Mouse (Mus musculus): ENCODE results near the gene Hdac4. TPM values are rescaled to one million over a fixed set of nuclear protein-coding genes. Genes with fewer than 3 reads are reported as not detected.

Hdac4 gene
- polyA plus RNA-seq, 1 experiment = 21.2 TPM

- Histone ChIP-seq H3K4me3 (no peak overlapping the region), H3K27me3 (ENCODE audit: control insufficient read depth, insufficient read depth, insufficient read length) (no peaks in the 10 kb centered on the region), H3K79me2 (ENCODE audit: control insufficient read depth, insufficient read depth) (peaks cover 46% of the 10 kb centered on the region), H3ac (ENCODE audit: control insufficient read depth, insufficient read length) (no peak overlapping the region), H3K4me2 (ENCODE audit: low read depth) (no peak overlapping the region), H3K36me3 (ENCODE audit: control insufficient read depth, insufficient read depth) (no peaks in the 10 kb centered on the region)
- TF ChIP-seq USF1 (IDR thresholded peaks at IDR 0.05; ENCODE audit: low read depth) (no peak), CEBPB (IDR thresholded peaks at IDR 0.05; ENCODE audit: insufficient read depth, poor library complexity, severe bottlenecking) (no peak), MYOD1 (IDR thresholded peaks at IDR 0.05; ENCODE audit: control insufficient read depth in 1 of 3, insufficient read length in 2 of 3, low read depth in 2 of 3) (no peak), POLR2A (IDR thresholded peaks at IDR 0.05; ENCODE audit: insufficient read length, low read depth) (no peak), TCF3 (IDR thresholded peaks at IDR 0.05; ENCODE audit: insufficient read length, low read depth) (no peak), POLR2AphosphoS2 (IDR thresholded peaks at IDR 0.05; ENCODE audit: insufficient read length, low read depth) (no peak), TCF12 (IDR thresholded peaks at IDR 0.05; ENCODE audit: insufficient read depth, poor library complexity, severe bottlenecking) (no peak), REST (IDR thresholded peaks at IDR 0.05; ENCODE audit: insufficient read depth, insufficient read length) (no peak), E2F4 (IDR thresholded peaks at IDR 0.05; ENCODE audit: insufficient read depth) (no peak), SRF (IDR thresholded peaks at IDR 0.05; ENCODE audit: control insufficient read depth, insufficient read length, low read depth) (no peak), MYOG (IDR thresholded peaks at IDR 0.05; ENCODE audit: control insufficient read depth in 1 of 3, insufficient read depth in 1 of 3, insufficient read length in 2 of 3, low read depth in 2 of 3) (no peak), MAX (IDR thresholded peaks at IDR 0.05; ENCODE audit: low read depth) (no peak)
Measured at GRCm38 (mm10) chr1:92096991-92097525, 98.4 kb downstream of the Hdac4 start.

DNA sequence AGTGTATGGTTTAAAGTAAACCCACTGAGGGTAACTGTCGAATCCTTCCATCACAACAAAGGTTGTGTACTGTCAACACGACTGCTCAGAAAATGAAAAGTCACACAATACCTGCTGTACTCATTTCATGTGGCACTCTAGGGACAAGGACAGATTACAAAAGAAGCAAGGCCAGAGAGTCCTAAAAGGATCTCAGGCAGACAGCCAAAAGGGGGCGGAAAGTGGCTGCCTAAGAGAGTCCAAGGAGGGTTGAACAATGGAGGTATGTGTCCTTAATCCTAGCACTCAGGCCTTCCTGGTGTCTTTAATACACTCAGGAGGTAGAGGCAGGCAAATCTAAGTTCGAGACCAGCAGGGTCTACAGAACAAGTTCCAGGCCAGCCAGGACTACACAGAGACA, 103.2 kb downstream of the Hdac4 start:
- Histone ChIP-seq H3K4me2 (ENCODE audit: low read depth) (no peak overlapping the region), H3ac (ENCODE audit: control insufficient read depth, insufficient read length) (no peak overlapping the region), H3K36me3 (ENCODE audit: control insufficient read depth, insufficient read depth) (no peaks in the 10 kb centered on the region), H3K27me3 (ENCODE audit: control insufficient read depth, insufficient read depth, insufficient read length) (no peaks in the 10 kb centered on the region), H3K79me2 (ENCODE audit: control insufficient read depth, insufficient read depth) (peaks cover 53% of the 10 kb centered on the region), H3K4me3 (no peak overlapping the region)
- TF ChIP-seq POLR2A (IDR thresholded peaks at IDR 0.05; ENCODE audit: insufficient read length, low read depth) = no peak
- no peak for TF ChIP-seq CEBPB (IDR thresholded peaks at IDR 0.05; ENCODE audit: insufficient read depth, poor library complexity, severe bottlenecking)
- TF ChIP-seq SRF (IDR thresholded peaks at IDR 0.05; ENCODE audit: control insufficient read depth, insufficient read length, low read depth) = no peak
- TF ChIP-seq TCF12 (IDR thresholded peaks at IDR 0.05; ENCODE audit: insufficient read depth, poor library complexity, severe bottlenecking) = no peak
- TF ChIP-seq USF1 (IDR thresholded peaks at IDR 0.05; ENCODE audit: low read depth) = no peak
- no peak for TF ChIP-seq TCF3 (IDR thresholded peaks at IDR 0.05; ENCODE audit: insufficient read length, low read depth)
- no peak for TF ChIP-seq MAX (IDR thresholded peaks at IDR 0.05; ENCODE audit: low read depth)
- TF ChIP-seq MYOD1 (IDR thresholded peaks at IDR 0.05; ENCODE audit: control insufficient read depth in 1 of 3, insufficient read length in 2 of 3, low read depth in 2 of 3) = no peak
- TF ChIP-seq REST (IDR thresholded peaks at IDR 0.05; ENCODE audit: insufficient read depth, insufficient read length) = no peak
- TF ChIP-seq E2F4 (IDR thresholded peaks at IDR 0.05; ENCODE audit: insufficient read depth) = no peak
- no peak for TF ChIP-seq MYOG (IDR thresholded peaks at IDR 0.05; ENCODE audit: control insufficient read depth in 1 of 3, insufficient read depth in 1 of 3, insufficient read length in 2 of 3, low read depth in 2 of 3)
- TF ChIP-seq POLR2AphosphoS2 (IDR thresholded peaks at IDR 0.05; ENCODE audit: insufficient read length, low read depth) = no peak

DNA sequence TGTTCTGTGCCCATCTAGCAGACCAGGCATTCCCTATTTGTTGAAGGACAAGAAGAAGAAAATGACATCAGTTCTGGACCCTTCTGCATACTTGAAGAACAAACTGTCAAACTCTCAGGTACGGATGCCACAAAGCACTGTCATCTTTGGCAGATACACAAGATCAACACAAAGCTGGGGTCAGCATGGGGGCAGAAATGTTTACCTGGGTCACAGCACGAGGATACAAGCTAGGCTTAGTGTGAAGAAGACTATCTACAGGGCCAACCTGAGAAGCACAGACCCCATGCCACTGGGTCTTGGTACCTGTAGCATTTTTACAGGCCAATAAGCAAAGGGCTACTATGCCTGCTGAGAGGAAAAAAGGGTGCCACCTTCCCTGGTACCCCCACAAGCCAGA, 107.7 kb downstream of the Hdac4 start:
- H3K36me3 ChIP-seq (ENCODE audit: control insufficient read depth, insufficient read depth) = no peaks in the 10 kb centered on the region
- H3K4me3 ChIP-seq = no peak overlapping the region
- TF ChIP-seq SRF (IDR thresholded peaks at IDR 0.05; ENCODE audit: control insufficient read depth, insufficient read length, low read depth) (no peak), MYOG (IDR thresholded peaks at IDR 0.05; ENCODE audit: control insufficient read depth in 1 of 3, insufficient read depth in 1 of 3, insufficient read length in 2 of 3, low read depth in 2 of 3) (no peak), CEBPB (IDR thresholded peaks at IDR 0.05; ENCODE audit: insufficient read depth, poor library complexity, severe bottlenecking) (no peak), POLR2AphosphoS2 (IDR thresholded peaks at IDR 0.05; ENCODE audit: insufficient read length, low read depth) (no peak)

DNA sequence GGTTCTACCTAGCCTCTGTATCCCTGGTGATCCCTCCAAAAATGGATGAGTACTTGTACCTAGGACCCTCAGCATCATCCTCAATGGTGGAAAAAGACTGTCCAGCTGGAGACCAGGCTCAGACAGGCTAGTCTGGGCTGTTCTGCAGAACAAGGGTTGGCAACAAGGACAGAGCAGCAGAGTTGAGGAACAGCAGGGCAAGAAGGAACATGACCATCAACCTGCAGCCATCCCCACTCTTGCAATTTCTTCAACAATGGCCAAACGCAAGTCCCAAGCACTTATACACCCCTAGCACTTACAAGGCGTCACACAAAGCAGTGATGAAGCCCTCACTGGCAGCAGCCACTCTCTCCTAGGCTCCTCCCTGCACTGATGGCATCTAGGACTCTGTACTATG, 108.2 kb downstream of the Hdac4 start:
- TF ChIP-seq CEBPB (IDR thresholded peaks at IDR 0.05; ENCODE audit: insufficient read depth, poor library complexity, severe bottlenecking) (no peak), E2F4 (IDR thresholded peaks at IDR 0.05; ENCODE audit: insufficient read depth) (no peak), MYOG (IDR thresholded peaks at IDR 0.05; ENCODE audit: control insufficient read depth in 1 of 3, insufficient read depth in 1 of 3, insufficient read length in 2 of 3, low read depth in 2 of 3) (no peak), POLR2A (IDR thresholded peaks at IDR 0.05; ENCODE audit: insufficient read length, low read depth) (no peak), SRF (IDR thresholded peaks at IDR 0.05; ENCODE audit: control insufficient read depth, insufficient read length, low read depth) (no peak), REST (IDR thresholded peaks at IDR 0.05; ENCODE audit: insufficient read depth, insufficient read length) (no peak), MYOD1 (IDR thresholded peaks at IDR 0.05; ENCODE audit: control insufficient read depth in 1 of 3, insufficient read length in 2 of 3, low read depth in 2 of 3) (no peak), TCF12 (IDR thresholded peaks at IDR 0.05; ENCODE audit: insufficient read depth, poor library complexity, severe bottlenecking) (no peak), TCF3 (IDR thresholded peaks at IDR 0.05; ENCODE audit: insufficient read length, low read depth) (no peak)
- Histone ChIP-seq H3ac (ENCODE audit: control insufficient read depth, insufficient read length) (no peak overlapping the region), H3K4me3 (no peak overlapping the region), H3K27me3 (ENCODE audit: control insufficient read depth, insufficient read depth, insufficient read length) (no peaks in the 10 kb centered on the region), H3K79me2 (ENCODE audit: control insufficient read depth, insufficient read depth) (peaks cover 89% of the 10 kb centered on the region), H3K36me3 (ENCODE audit: control insufficient read depth, insufficient read depth) (no peaks in the 10 kb centered on the region), H3K4me2 (ENCODE audit: low read depth) (no peak overlapping the region)

More for the DNA sequence above, 107.7 kb downstream of the Hdac4 start:
- Histone ChIP-seq H3K4me2 (ENCODE audit: low read depth) (no peak overlapping the region), H3ac (ENCODE audit: control insufficient read depth, insufficient read length) (no peak overlapping the region), H3K79me2 (ENCODE audit: control insufficient read depth, insufficient read depth) (peaks cover 88% of the 10 kb centered on the region), H3K27me3 (ENCODE audit: control insufficient read depth, insufficient read depth, insufficient read length) (no peaks in the 10 kb centered on the region)

- H3K79me2 ChIP-seq (ENCODE audit: control insufficient read depth, insufficient read depth) = peaks cover 88% of the 10 kb centered on the region
- no peak overlapping the region for H3ac ChIP-seq (ENCODE audit: control insufficient read depth, insufficient read length)
- H3K4me2 ChIP-seq (ENCODE audit: low read depth) = peak overlapping the region; percentile 7
- no peaks in the 10 kb centered on the region for H3K36me3 ChIP-seq (ENCODE audit: control insufficient read depth, insufficient read depth)
- H3K4me3 ChIP-seq = no peak overlapping the region
- TF ChIP-seq TCF12 (IDR thresholded peaks at IDR 0.05; ENCODE audit: insufficient read depth, poor library complexity, severe bottlenecking) = no peak
- no peak for TF ChIP-seq SRF (IDR thresholded peaks at IDR 0.05; ENCODE audit: control insufficient read depth, insufficient read length, low read depth)
- TF ChIP-seq POLR2A (IDR thresholded peaks at IDR 0.05; ENCODE audit: insufficient read length, low read depth) = no peak
- TF ChIP-seq MAX (IDR thresholded peaks at IDR 0.05; ENCODE audit: low read depth) = no peak
- H3K27me3 ChIP-seq (ENCODE audit: control insufficient read depth, insufficient read depth, insufficient read length) = no peaks in the 10 kb centered on the region
Measured at GRCm38 (mm10) chr1:92086841-92087240, 108.7 kb downstream of the Hdac4 start.

Data from myocyte (in vitro differentiated cells).